Mouse (Mus musculus) bone marrow macrophage, adult 2 months (primary cell): ENCODE data around the gene Csdc2. TPM values are rescaled to one million over a fixed set of nuclear protein-coding genes. Genes with fewer than 3 reads are reported as not detected.
"Not testable (repeated sequence)": the region's sequence is repeated elsewhere in the genome, so short reads cannot be mapped to it uniquely, and the experiment has no call there.

ENCODE experiments used
- H3K27ac ChIP-seq: 2 replicates; pipeline ENCODE4 v1.5.1; 2012; ENCODE audit warnings: low read depth, low read length; ENCODE audit not compliant: insufficient read depth
- H3K4me1 ChIP-seq: 2 replicates; pipeline ENCODE4 v1.6.1; 2012; ENCODE audit warnings: low read length; ENCODE audit not compliant: control insufficient read depth, insufficient read depth
- H3K4me3 ChIP-seq: 2 replicates; pipeline ENCODE4 v1.5.1; 2012; ENCODE audit warnings: mild to moderate bottlenecking, low read length, moderate library complexity; ENCODE audit not compliant: insufficient read depth
- CTCF ChIP-seq: IDR thresholded peaks from 2 replicates; pipeline ENCODE4 v1.5.1; 2012; ENCODE audit warnings: low read depth, mild to moderate bottlenecking, low read length, moderate library complexity
- POLR2A ChIP-seq: IDR thresholded peaks from 2 replicates; pipeline ENCODE4 v1.6.1; 2012; ENCODE audit warnings: mild to moderate bottlenecking, low read depth, low read length, borderline replicate concordance
- polyA plus RNA-seq: library from polyadenylated mRNA; stranded (reverse); fragments of >200 nt; gene quantifications from 2 replicates; pipeline ENCODE4 v1.2.4, GENCODE M21; 2012; ENCODE audit not compliant: missing spikeins, insufficient read depth, insufficient read length

The Csdc2 gene
- polyA plus RNA-seq, 1 experiment, result not detected

- Histone ChIP-seq H3K4me3 (peak overlapping the region; percentile 58), H3K27ac (no peak overlapping the region), H3K4me1 (peaks cover 6% of the 10 kb centered on the region)
- no peak for TF ChIP-seq POLR2A
- TF ChIP-seq CTCF, result no peak
Observed at GRCm38 (mm10) chr15:81961078-81961451, 24.5 kb downstream of the Csdc2 start.

DNA sequence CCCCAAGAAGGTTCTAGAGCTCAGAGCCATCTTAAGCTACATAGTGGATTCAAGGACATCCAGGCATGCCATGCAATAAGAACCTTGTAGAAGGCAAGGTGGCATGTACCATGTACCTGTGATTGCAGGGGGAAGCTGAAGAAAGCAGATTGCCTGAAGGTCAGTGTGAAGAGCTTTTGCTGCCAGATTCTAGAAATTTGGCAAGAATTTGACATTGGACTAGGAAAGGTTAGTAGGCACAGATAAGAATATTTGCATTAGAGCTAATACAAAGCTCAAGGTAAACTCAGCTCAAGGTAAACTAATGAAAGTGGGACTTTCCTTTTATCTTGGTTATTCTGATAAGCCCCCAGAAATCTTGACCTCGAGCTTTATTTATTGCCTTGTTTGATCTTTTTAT is 27.7 kb downstream of the Csdc2 start:
- no peak overlapping the region for H3K4me3 ChIP-seq
- H3K4me1 ChIP-seq, result peaks cover 6% of the 10 kb centered on the region
- H3K27ac ChIP-seq, result no peak overlapping the region
- TF ChIP-seq CTCF (no peak), POLR2A (no peak)

DNA sequence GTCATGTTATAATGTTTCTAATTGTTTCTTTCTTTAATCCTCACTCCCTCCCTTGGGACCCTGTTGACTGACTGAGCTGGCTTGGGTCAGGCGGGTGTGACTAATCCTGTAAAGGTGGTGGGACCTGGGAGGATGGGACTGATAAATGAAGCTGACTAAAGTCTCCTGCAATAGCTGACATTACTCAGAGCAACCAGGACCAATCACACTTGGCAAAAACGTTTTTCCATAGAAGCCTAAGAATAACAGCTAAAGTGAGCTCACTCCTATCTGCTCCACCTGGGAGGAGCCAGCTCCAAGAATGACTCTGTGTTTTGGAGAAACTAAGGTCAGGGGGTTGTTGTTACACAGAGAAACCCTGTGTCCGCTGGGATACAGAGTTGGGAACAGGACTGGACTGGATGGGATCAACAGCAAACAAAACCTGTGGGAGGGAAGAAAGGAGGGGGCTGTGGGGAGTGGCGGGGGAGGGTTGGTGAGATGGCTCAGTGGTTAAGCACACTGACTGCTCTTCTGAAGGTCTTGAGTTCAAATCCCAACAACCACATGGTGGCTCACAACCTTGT is 28.5 kb downstream of the Csdc2 start:
- H3K4me3 ChIP-seq, result no peak overlapping the region
- TF ChIP-seq POLR2A, result no peak
- TF ChIP-seq CTCF, result no peak
- H3K4me1 ChIP-seq, result 0 out of 2 replicates have a peak, but pooled peaks cover 2% of the 10 kb centered on the region
- no peak overlapping the region for H3K27ac ChIP-seq

DNA sequence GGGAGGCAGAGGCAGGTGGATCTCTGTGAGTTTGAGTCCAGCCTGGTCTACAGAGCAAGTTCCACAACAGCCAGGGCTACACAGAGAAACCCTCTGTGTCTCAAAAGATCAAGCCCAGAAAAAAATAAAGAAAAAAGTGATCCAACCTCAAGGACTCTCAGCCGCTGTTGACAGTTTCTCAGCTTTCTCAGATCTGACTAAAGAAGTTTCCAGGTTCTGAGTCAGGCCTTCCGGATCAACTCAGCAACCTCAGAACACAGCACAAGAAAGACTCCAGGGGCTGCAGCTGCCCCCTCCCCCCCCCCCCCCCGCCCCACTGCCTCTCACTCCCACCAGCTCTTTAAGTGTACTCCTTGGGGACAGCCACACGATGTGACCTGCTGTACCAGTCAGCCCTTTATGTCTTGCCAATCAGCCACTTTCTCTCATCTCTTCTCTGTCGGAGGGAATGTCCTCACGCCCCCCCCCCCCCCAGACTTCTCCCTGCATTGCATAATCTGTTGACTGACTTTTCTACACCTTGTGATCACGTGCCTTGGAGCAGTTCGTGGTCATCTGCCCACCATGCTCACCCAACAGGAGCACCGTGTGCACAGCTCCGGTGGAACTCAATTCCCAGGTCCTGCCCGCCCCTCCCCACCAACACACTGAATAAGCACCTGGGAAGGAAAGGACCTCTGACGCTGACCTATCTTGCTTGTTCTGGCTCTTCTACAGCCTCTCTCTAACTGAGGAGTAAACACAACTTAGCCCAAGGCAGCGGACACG is 29.7 kb downstream of the Csdc2 start:
- Histone ChIP-seq H3K4me3 (no peak overlapping the region), H3K27ac (no peak overlapping the region), H3K4me1 (no peaks in the 10 kb centered on the region)
- TF ChIP-seq POLR2A (no peak), CTCF (no peak)

DNA sequence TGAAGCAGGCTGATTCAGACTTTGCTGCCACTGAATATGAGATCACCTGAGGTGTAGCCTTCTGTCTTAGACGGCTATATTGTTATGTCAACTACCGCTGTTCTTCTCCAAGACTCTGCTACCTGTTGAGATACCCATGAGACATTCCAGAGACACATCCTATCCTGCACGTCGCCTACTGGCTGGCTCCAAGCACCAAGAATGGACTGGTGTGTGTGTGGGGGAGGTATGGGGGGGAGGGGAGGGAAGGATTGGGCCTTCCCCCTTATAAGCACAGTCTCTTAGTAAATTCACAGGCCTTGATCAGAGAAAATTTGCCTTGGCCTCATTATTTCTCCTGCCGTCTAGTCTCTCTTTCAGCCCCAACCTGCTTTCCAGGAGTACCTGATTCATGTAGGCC is 31.3 kb downstream of the Csdc2 start:
- H3K27ac ChIP-seq, result no peak overlapping the region
- no peak overlapping the region for H3K4me3 ChIP-seq
- H3K4me1 ChIP-seq, result no peaks in the 10 kb centered on the region
- no peak for TF ChIP-seq POLR2A
- no peak for TF ChIP-seq CTCF

DNA sequence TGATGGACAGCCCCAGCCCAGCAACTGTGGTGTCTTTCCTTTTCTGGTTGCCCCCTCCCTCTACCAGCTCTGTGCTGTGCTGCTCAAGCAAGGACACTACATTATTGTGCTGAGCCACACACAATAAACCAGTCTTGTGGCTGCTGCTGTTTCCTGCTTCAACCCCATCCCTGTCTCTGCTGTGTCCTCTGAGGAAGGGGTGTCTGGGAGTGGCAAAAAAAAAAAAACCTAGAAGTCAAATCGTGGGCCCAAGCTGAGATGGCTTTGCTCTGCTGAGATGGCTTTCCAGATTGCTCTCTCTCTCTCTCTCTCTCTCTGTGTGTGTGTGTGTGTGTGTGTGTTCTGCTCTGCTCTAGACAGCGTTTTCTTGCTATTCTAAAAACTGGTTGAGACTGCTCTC is 31.9 kb downstream of the Csdc2 start:
- H3K27ac ChIP-seq, result no peak overlapping the region
- no peak overlapping the region for H3K4me3 ChIP-seq
- no peak for TF ChIP-seq CTCF
- no peak for TF ChIP-seq POLR2A
- H3K4me1 ChIP-seq, result no peaks in the 10 kb centered on the region

GRCm38 (mm10) chr15:81969173-81969572 is 32.6 kb downstream of the Csdc2 start:
- Histone ChIP-seq H3K4me3 (no peak overlapping the region), H3K27ac (no peak overlapping the region), H3K4me1 (no peaks in the 10 kb centered on the region)
- no peak for TF ChIP-seq CTCF
- TF ChIP-seq POLR2A, result no peak

- not testable (repeated sequence) for H3K27ac ChIP-seq, H3K4me1 ChIP-seq, H3K4me3 ChIP-seq
Observed at GRCm38 (mm10) chr15:81969635-81970034, 33.1 kb downstream of the Csdc2 start.

GRCm38 (mm10) chr15:81970498-81970897 is 33.9 kb downstream of the Csdc2 start:
- not testable (repeated sequence) for H3K27ac ChIP-seq, H3K4me1 ChIP-seq, H3K4me3 ChIP-seq

- H3K4me3 ChIP-seq, H3K27ac ChIP-seq, H3K4me1 ChIP-seq: not testable (repeated sequence)
Observed at GRCm38 (mm10) chr15:81975156-81975555, 38.6 kb downstream of the Csdc2 start.

DNA sequence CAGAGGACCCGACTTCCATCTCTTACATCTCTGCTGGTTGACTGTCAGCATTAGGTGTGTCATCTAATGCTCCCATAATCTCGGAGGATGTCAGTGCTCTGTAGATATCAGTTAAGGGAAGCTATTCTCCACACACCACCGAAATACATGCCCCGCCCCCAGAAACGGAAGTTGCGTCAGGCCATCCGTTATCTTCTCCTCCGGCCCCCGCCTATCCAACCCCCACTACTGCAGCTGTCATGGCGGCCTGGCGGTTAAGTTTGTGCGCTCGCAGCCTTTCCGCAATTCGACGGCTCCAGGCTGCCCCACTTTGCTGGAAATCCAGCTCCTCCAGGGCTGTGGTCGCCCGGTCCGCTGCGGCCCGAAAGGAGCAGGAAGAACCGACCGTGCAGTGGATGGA is 43.8 kb downstream of the Csdc2 start, which contains the start of gene 1700029P11Rik:
1700029P11Rik (plus strand) TSS at position 220 of the 400 bp plus-strand sequence.
- Histone ChIP-seq H3K4me3 (no peak within 1 kb of the TSS), H3K4me1 (no peaks in the 10 kb centered on the region), H3K27ac (no peak within 1 kb of the TSS)
- TF ChIP-seq POLR2A (no peak), CTCF (no peak)
